Mouse (Mus musculus): Measurements from ENCODE around the gene Btbd6. TPM values are rescaled to one million over a fixed set of nuclear protein-coding genes. Genes with fewer than 3 reads are reported as not detected.

Gene Btbd6
- total RNA-seq, 4 experiments from 2014 or later = 64.2 to 73.5 (median 68.7) TPM

DNA sequence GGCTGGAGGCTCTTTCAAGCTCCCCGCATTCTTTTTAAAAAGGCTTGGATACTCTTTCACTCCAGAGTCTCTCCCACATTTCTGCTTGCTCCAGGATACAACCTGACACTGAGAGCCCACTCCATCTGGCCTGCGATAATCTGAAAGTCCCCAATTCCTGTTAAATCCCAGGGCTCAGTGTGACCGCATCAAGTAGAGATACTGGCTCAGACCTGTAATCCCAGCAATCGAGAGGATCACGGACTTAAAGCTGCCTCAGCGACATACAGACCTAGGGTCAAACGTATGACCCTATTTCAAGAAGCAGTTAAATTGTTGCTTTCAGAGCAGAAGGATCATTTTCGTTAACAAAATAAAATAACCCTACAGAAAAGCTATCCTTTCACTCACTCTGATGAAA is 27.7 kb downstream of the Btbd6 start:
- no peak for DNase-seq (ENCODE audit: low spot score in 2 of 2)

- DNase-seq (ENCODE audit: low spot score in 2 of 2) = peak in 1 of 2 experiments; percentile 43
Measured at GRCm38 (mm10) chr12:113004993-113005392, 28.7 kb downstream of the Btbd6 start.

- DNase-seq (ENCODE audit: low spot score in 2 of 2) = no peak
Measured at GRCm38 (mm10) chr12:113011702-113012360, 35.5 kb downstream of the Btbd6 start.

DNA sequence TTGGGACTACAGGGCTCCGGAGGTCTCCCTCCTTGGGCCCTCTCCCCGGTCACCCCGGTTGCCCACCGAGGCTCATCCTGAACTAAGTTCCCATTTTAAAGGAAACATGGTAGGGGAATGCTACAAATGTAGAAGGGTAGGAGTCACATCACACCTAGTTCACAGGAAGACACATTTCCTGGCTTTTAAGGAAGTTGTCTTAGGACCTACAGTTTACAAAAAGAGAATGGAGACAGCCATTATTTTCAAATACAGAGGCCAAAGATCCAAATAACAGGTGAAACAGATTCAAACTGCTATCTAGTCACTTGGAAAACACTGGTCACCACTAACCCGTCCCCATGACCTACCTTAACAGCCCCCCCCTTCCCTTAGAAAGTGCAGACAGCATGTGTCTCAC is 36.2 kb downstream of the Btbd6 start:
- no peak for DNase-seq (ENCODE audit: low spot score in 2 of 2)

GRCm38 (mm10) chr12:113013021-113013491 is 36.8 kb downstream of the Btbd6 start:
- peak; percentile 42 to 81 for DNase-seq (ENCODE audit: low spot score in 2 of 2)

DNA sequence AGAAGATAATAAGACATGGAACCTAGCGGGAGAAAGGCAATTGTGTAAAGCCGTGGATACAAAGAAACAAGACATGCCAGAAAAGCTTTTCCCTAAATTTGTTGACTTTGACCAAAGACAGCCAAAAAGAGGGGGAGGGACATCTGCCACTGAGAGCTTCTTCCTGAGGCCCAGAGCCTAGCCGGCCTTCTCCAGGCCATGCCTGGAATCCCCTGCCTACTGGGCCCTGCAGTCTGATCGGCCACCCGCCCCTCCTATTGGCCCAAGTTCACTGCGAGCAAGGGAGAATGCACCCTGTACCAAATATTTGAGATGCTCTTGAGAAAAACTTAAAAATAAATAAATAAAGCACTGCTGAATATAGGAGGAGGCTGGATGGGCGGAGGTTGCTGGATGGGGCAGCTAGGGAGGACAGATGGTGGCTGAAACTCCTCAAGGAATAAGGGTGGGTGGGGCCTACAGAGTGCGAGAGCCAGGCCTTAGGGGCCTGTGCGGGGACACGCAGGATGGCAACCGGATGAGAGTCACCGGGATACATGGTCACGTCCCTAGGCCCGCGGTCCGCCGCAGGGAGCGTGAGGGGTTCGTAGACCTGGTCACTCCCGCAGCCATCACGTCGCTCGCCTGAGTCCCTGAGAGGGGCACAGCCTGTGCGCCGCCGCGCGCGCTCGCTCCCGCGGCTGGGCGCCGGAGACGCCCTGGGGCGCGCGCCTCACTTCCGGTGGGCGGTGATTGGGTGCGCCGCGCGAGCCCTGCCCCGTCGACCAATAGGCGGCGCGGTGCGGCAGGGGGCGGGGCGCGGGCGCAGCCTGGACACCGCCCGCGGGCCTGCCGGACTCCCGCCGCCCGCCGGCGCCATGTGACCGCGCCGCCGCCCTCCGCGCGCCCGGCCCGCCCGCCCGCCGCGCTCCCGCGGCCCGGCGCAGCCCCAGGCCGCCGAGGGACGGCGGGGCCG is 37.6 kb downstream of the Btbd6 start, which contains the start of gene Pacs2:
Gene Pacs2, plus strand, starts transcription at position 905 of the 955 bp plus-strand sequence.
- DNase-seq (ENCODE audit: low spot score in 2 of 2) = peak; percentile 83 to 92

DNA sequence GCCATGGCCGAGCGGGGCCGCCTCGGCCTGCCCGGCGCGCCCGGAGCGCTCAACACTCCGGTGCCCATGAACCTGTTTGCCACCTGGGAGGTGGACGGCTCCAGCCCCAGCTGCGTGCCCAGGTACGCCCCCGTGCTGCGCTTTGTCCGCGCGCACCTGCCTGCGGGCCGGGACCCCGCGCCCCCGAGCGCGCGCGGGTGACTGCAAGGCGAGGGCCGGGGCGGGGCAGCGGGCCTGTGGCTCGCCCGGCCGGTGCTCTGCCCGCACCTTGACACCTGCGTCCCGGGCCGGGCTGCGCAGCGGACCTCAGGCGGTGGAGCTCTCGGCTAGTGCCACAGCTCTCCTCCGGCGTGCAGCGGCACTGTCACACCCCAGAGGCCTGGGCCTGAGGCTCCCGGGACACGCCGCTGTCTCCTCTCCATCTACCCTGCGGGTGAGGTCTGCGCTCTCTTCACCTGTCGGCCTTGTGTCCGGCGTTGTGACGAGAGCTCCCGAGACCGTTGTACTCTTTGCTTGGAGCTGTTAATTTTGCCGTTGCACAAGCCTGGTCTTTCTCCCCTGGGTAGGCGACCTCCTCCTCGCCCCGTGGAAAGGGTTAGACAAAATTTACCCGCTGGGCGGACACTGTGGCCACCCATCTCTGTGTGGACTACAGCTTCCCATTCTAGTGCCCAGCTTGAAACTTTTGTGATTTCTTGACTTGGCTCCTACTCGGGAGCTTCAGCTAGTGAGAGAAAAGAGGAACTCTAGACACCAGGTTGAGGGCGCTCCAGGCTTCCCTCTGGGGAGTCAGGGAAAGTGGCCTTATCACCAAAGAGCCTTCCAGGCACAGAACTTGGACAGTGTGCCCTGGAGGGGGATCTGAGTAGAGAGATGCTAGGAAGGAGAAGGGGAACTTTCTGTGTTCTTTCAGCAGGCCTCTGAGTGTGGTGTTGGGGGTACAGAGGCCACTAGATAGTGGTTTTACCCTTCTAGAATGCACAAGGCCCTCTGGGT is 38.6 kb downstream of the Btbd6 start:
- peak in 1 of 2 experiments; percentile 25 for DNase-seq (ENCODE audit: low spot score in 2 of 2)

DNA sequence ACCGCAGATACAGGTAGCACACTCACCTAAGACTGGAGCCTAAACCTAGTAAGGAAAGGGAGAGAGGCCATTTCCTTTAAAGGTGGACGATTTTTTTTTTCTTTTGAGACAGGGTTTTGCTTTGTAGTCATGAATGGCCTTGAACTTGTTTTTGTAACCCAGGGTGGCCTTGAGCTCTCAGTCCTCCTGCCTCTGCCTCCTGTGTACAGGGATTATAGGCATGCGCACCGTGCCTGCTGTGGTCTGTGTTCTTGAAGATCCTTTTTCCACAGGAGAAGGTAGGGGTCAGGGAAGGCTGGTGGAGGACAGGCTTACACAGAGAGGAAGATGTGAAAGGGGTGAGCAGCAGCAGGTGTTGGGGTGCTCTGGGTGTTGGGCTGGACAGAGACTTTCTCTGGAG is 39.7 kb downstream of the Btbd6 start:
- DNase-seq (ENCODE audit: low spot score in 2 of 2) = no peak

DNA sequence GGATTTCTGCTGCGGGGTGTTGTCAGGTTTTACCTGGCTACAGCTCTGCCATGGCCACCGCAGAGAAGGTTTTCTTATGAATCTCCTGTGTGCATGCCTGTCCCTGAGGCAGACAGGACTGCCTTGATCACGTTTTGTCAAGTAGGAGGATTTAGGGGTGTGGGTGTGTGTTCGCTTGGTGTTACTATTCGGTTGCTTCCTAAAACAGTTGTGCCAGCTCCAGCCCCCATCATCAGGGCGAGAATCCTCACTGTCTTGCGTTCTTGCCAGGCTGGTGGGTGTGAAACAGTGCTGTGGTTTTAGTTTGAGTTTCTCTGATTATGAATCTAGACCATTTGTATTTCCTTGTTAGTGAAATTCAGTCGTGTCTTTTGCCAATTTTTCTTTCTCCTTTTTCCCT is 40.7 kb downstream of the Btbd6 start:
- peak; percentile 41 to 88 for DNase-seq (ENCODE audit: low spot score in 2 of 2)

- no peak for DNase-seq (ENCODE audit: low spot score in 2 of 2)
Measured at GRCm38 (mm10) chr12:113017429-113017984, 41.2 kb downstream of the Btbd6 start.

DNA sequence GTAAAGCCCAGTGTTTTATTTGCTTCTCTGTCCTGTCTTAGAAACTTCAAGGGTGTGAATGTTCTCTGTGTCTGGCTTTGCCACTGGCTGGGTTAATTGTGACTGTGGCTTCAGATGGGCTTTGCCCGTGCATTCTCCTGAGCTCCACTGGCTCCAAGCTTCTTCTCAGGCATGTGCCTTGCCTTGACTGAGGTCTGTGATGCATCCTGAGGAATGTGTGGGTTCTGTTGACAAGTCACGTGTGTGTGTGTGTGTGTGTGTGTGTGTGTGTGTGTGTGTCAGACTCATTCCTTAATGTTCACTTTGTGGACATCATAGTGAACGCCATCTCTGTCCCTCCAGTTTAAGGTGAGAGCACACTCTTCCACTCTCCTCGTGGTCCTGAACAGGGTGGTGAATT is 42.5 kb downstream of the Btbd6 start:
- DNase-seq (ENCODE audit: low spot score in 2 of 2) = no peak

DNA sequence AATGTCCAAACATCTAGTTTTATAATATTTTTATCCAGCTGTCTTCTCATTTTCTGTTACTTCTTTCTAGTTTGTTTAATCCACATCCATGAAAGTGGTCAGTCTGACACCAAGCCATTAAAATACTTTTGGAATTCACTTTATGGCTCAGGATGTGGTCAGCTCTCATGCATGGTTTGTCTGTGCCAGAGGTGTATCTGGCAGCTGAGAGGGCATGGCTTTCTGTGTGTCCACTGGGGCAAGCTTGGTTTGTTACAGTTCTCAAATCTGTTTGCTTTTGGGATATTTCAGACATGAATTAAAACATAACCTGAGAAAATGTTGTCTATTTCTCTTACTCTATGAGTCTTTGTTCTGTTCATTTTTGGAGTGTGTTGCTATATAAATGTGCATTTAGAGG is 45.2 kb downstream of the Btbd6 start:
- DNase-seq (ENCODE audit: low spot score in 2 of 2) = no peak

DNA sequence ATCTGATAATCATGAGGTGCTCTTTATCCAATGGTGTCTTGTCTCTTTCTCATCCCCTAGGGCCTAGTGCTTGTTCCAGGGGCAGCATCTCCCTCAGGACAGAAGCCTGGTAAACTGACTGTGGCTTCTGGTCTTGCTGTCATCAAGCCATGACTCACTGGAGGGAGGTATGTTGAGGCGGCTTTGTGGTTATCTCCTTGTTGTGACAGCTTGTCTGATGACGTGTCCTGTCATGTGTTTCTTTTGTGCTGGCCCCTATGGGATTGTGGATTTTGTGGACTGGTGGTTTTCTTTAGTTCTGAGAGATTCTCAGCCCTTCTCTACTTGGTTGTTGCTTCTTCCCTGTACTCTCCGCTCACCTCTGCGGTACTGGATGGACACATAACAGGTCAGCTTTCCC is 46.8 kb downstream of the Btbd6 start:
- DNase-seq (ENCODE audit: low spot score in 2 of 2) = no peak

- DNase-seq (ENCODE audit: low spot score in 2 of 2) = no peak
Measured at GRCm38 (mm10) chr12:113026557-113026956, 50.3 kb downstream of the Btbd6 start.

DNA sequence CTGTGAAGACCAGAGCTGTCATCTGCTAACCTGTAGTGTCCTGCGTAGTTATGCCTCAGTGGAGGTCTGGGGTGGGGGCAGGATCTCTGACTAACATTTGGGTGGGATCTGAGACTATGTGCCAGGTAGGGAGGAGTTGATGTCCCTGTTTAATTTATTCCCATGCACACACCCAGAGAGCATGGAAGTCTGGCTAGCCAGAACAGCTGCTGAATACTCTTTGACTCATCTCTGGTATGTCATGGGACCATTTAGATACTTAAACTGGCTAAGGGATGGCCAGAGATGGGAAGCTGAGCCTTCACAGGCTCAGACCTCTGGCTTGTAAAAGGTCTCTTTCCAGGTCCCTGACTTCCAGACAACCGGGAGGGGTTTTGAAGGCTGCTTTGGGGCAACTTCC is 51.2 kb downstream of the Btbd6 start:
- no peak for DNase-seq (ENCODE audit: low spot score in 2 of 2)

DNA sequence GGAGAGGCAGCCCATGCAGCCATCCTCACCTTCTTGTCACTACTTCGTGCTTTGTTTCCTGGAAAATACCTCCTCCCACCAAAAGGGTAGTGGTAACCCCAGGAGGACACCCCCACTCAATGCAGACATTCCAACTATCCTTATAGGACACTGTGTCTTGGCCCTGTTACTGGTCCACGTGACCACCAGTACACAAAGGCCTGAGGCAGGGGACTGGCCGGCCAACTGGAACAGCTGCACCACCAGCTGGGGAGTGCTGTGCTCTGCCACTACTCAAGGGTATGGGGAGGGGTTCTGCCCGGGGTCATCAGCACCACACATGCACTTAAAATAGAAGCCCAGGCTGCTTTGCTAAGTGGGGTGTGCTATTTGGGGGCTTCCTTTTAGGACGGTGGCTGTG is 51.8 kb downstream of the Btbd6 start:
- DNase-seq (ENCODE audit: low spot score in 2 of 2) = no peak

Other genes starting within 250 kb of the Btbd6 start
- gene Pld4, start 215.8 kb upstream of the Btbd6 start, total RNA-seq (2022) = 10 to 100 TPM in 3 of 4 experiments, 1 to 10 TPM in 1; 10.0 to 22.8 (median 16.5) TPM
- 1 to 10 TPM; 7.5 to 9.3 (median 8.1) TPM for gene Ahnak2, start 173.8 kb upstream of the Btbd6 start, total RNA-seq (2022)
- 10 to 100 TPM; 15.1 to 16.5 (median 16.1) TPM for gene Clba1, start 167.5 kb upstream of the Btbd6 start, total RNA-seq (2022)
- gene Cdca4, start 147.1 kb upstream of the Btbd6 start, total RNA-seq (2022) = 10 to 100 TPM in 3 of 4 experiments, 1 to 10 TPM in 1; 9.5 to 12.3 (median 10.2) TPM
- gene Gpr132, start 108.3 kb upstream of the Btbd6 start, total RNA-seq (2022) = under 1 TPM in 3 of 4 experiments, not detected in 1; 0.14 to 0.23 (median 0.15) TPM
- gene Jag2, start 46.7 kb upstream of the Btbd6 start, total RNA-seq (2022) = 10 to 100 TPM; 48.1 to 69.9 (median 58.9) TPM
- gene Nudt14, start 34.4 kb upstream of the Btbd6 start, total RNA-seq (2022) = 10 to 100 TPM in 3 of 4 experiments, 1 to 10 TPM in 1; 9.8 to 17.1 (median 11.8) TPM
- 10 to 100 TPM; 46.0 to 56.9 (median 48.2) TPM for gene Brf1, start 24.2 kb downstream of the Btbd6 start, total RNA-seq (2022)
- 100 to 1,000 TPM in 2 of 4 experiments, 10 to 100 TPM in 2; 90.4 to 105 (median 97.5) TPM for gene Pacs2, start 38.0 kb downstream of the Btbd6 start, total RNA-seq (2022)
- gene Tex22, start 98.0 kb downstream of the Btbd6 start, total RNA-seq (2022) = 1 to 10 TPM in 2 of 4 experiments, under 1 TPM in 2; 0.30 to 1.5 (median 0.96) TPM
- 10 to 100 TPM; 70.5 to 74.5 (median 71.6) TPM for gene Mta1, start 121.8 kb downstream of the Btbd6 start, total RNA-seq (2022)
- gene Crip2, start 163.8 kb downstream of the Btbd6 start, total RNA-seq (2022) = 100 to 1,000 TPM; 142 to 161 (median 148) TPM
- 10 to 100 TPM; 12.4 to 18.7 (median 16.3) TPM for gene Crip1, start 169.8 kb downstream of the Btbd6 start, total RNA-seq (2022)
- gene Tedc1, start 179.9 kb downstream of the Btbd6 start, total RNA-seq (2022) = 1 to 10 TPM; 1.0 to 2.1 (median 1.6) TPM
- 10 to 100 TPM; 21.4 to 23.8 (median 23.1) TPM for gene Tmem121, start 209.4 kb downstream of the Btbd6 start, total RNA-seq (2022)

All from left cerebral cortex, adult 8-10 months (tissue).